Mouse (Mus musculus): ENCODE measurements at regions not wholly inside any gene's neighbourhood (a gene's known extent, or its start where the extent isn't known, plus 50 kb on each side); places are given as distances from the start of the nearest gene placed in this dataset.

- Histone ChIP-seq H3K9ac (ENCODE audit: insufficient read depth, low read depth, low read length, poor library complexity, severe bottlenecking) (no peak overlapping the region), H3K27ac (ENCODE audit: insufficient read depth, low read depth, low read length, poor library complexity, severe bottlenecking) (no peak overlapping the region), H3K9me3 (ENCODE audit: control insufficient read depth, insufficient read depth, low read depth, low read length) (no peaks in the 10 kb centered on the region), H3K36me3 (ENCODE audit: control insufficient read depth, insufficient read depth, low read length, poor library complexity, severe bottlenecking) (no peaks in the 10 kb centered on the region), H3K4me1 (ENCODE audit: control insufficient read depth in 2 of 2, insufficient read depth in 2 of 2, low read length in 2 of 2, poor library complexity in 1 of 2) (no peaks in the 10 kb centered on the region), H3K4me3 (ENCODE audit: insufficient read depth in 1 of 2, low read depth in 1 of 2, low read length in 2 of 2, poor library complexity in 1 of 2, severe bottlenecking in 1 of 2) (no peak overlapping the region)
- no peak for DNase-seq (ENCODE audit: low read depth, low spot score)
- in situ Hi-C loops (cut with MboI; ENCODE audit: low sequenced_read_pairs in 2 of 2, unreplicated experiment in 2 of 2): no loop called here
- no peak for TF ChIP-seq ZC3H11A (IDR thresholded peaks at IDR 0.05; ENCODE audit: borderline replicate concordance, low read depth, low read length)
- no peak for TF ChIP-seq MAFK (IDR thresholded peaks at IDR 0.05; ENCODE audit: insufficient read depth, low read depth, low read length)
- no peak for TF ChIP-seq ZNF384 (IDR thresholded peaks at IDR 0.05; ENCODE audit: low read depth, low read length)
- TF ChIP-seq HCFC1 (IDR thresholded peaks at IDR 0.05; ENCODE audit: borderline replicate concordance, insufficient read depth, low read length): no peak
- no peak for TF ChIP-seq CHD2 (IDR thresholded peaks at IDR 0.05; ENCODE audit: low read depth, low read length)
These were observed 51.2 kb upstream of the Slc1a3 start for GRCm38 (mm10) chr15:8761741-8762271.

DNA sequence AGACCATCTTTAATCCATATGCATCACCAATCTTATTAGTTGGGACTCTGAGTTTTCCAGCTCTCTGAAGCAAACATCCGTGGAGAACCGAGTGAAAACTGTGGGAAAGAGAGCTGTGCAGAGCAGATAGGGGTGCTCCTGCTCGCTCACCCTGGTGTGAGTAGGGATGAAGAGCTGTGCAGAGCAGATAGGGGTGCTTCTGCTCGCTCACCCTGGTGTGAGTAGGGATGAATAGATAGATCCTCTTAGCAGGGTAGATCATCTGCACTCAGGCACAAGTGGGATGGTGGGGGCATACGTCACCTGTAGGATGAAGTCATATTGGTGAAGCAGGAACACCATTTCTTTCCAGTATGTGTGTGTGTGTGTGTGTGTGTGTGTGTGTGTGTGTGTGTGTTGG is 50.6 kb upstream of the Slc1a3 start:
- in situ Hi-C loops (cut with MboI; ENCODE audit: low sequenced_read_pairs in 2 of 2, unreplicated experiment in 2 of 2): no loop called here
- TF ChIP-seq ZC3H11A (IDR thresholded peaks at IDR 0.05; ENCODE audit: borderline replicate concordance, low read depth, low read length) (no peak), MAFK (IDR thresholded peaks at IDR 0.05; ENCODE audit: insufficient read depth, low read depth, low read length) (no peak), HCFC1 (IDR thresholded peaks at IDR 0.05; ENCODE audit: borderline replicate concordance, insufficient read depth, low read length) (no peak), ZNF384 (IDR thresholded peaks at IDR 0.05; ENCODE audit: low read depth, low read length) (no peak), CHD2 (IDR thresholded peaks at IDR 0.05; ENCODE audit: low read depth, low read length) (no peak)
- no peak overlapping the region for H3K27ac ChIP-seq (ENCODE audit: insufficient read depth, low read depth, low read length, poor library complexity, severe bottlenecking)
- H3K4me1 ChIP-seq (ENCODE audit: control insufficient read depth in 2 of 2, insufficient read depth in 2 of 2, low read length in 2 of 2, poor library complexity in 1 of 2): no peaks in the 10 kb centered on the region
- no peak overlapping the region for H3K4me3 ChIP-seq (ENCODE audit: insufficient read depth in 1 of 2, low read depth in 1 of 2, low read length in 2 of 2, poor library complexity in 1 of 2, severe bottlenecking in 1 of 2)
- no peak for DNase-seq (ENCODE audit: low read depth, low spot score)
- H3K9me3 ChIP-seq (ENCODE audit: control insufficient read depth, insufficient read depth, low read depth, low read length): no peaks in the 10 kb centered on the region
- H3K9ac ChIP-seq (ENCODE audit: insufficient read depth, low read depth, low read length, poor library complexity, severe bottlenecking): no peak overlapping the region
- no peaks in the 10 kb centered on the region for H3K36me3 ChIP-seq (ENCODE audit: control insufficient read depth, insufficient read depth, low read length, poor library complexity, severe bottlenecking)

Data from ES-E14 (cell line).